Mouse (Mus musculus) heart, embryonic 13.5 days (tissue): Measurements from ENCODE around the gene Pam. TPM values are rescaled to one million over a fixed set of nuclear protein-coding genes. Genes with fewer than 3 reads are reported as not detected.
"Not testable (repeated sequence)": the region's sequence is repeated elsewhere in the genome, so short reads cannot be mapped to it uniquely, and the experiment has no call there.

Experiments
- ATAC-seq: fragments of 200-750 bp; cut with Nextera tagmentation; 2 replicates; pipeline ENCODE4 v1.8.0; 2017; ENCODE audit warnings: moderate TSS enrichment; ENCODE audit not compliant: insufficient number of reproducible peaks, low FRiP score, low TSS enrichment; ENCODE audit errors: extremely low read depth
- H3K27ac ChIP-seq: fragments of 300-500 bp; sonication (generic); replicated peaks from 2 replicates; pipeline ENCODE4 v1.5.1; 2015; ENCODE audit warnings: moderate library complexity, mild to moderate bottlenecking, inconsistent platforms
- H3K27me3 ChIP-seq: fragments of 300-500 bp; sonication (generic); replicated peaks from 2 replicates; pipeline ENCODE4 v1.6.1; 2015; ENCODE audit warnings: mild to moderate bottlenecking, inconsistent platforms
- H3K36me3 ChIP-seq: fragments of 300-500 bp; sonication (generic); 2 replicates; pipeline ENCODE4 v1.6.1; 2015; ENCODE audit warnings: mild to moderate bottlenecking, inconsistent platforms
- H3K4me1 ChIP-seq: fragments of 300-500 bp; sonication (generic); 2 replicates; pipeline ENCODE4 v1.6.1; 2015; ENCODE audit warnings: inconsistent platforms
- H3K4me2 ChIP-seq: fragments of 300-500 bp; sonication (generic); 2 replicates; pipeline ENCODE4 v1.6.1; 2015; ENCODE audit warnings: inconsistent platforms, mild to moderate bottlenecking, moderate library complexity
- H3K4me3 ChIP-seq: fragments of 300-500 bp; sonication (generic); 2 replicates; pipeline ENCODE4 v1.5.1; 2015; ENCODE audit warnings: moderate library complexity, mild to moderate bottlenecking, inconsistent platforms
- H3K9ac ChIP-seq: fragments of 300-500 bp; sonication (generic); 2 replicates; pipeline ENCODE4 v1.6.1; 2015; ENCODE audit warnings: inconsistent platforms, mild to moderate bottlenecking, moderate library complexity
- H3K9me3 ChIP-seq: fragments of 300-500 bp; sonication (generic); 2 replicates; pipeline ENCODE4 v1.6.1; 2016; ENCODE audit warnings: inconsistent platforms
- WGBS: fragments of 180-500 bp; shearing (Covaris S2); methylation state at CpG from one replicate; pipeline ENCODE4 v1.1.7; 2015; ENCODE audit warnings: mixed read lengths; 5-methylcytosine and 5-hydroxymethylcytosine counted together
- polyA plus RNA-seq: library from polyadenylated mRNA; unstranded; fragments of >200 nt; fragmentation: Nextera tagmentation; extraction: Ambion mirVana; gene quantifications from 2 replicates; pipeline ENCODE4 v1.2.1, GENCODE M21; 2015

Gene Pam
- polyA plus RNA-seq, 1 experiment from 2014 or later: 340 TPM

DNA sequence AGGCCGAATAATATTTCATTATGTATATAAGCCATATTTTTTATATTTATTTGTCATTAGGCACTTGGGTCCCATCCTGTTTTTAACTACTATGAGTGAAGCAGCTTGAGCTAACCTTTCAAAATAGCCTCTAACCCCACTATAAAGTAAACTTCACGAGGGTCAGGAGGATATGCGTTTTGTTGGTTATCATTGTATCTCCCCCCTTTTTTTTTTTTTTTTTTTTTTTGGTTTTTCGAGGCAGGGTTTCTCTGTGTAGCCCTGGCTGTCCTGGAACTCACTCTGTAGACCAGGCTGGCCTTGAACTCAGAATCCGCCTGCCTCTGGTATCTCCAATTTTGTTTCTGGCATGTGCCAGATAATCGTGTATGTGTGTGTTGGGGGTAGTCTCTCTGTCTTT lies 322.1 kb downstream of the Pam start:
- Histone ChIP-seq H3K27ac (no peak overlapping the region), H3K36me3 (peaks cover 16% of the 10 kb centered on the region; the same call in 1 of the 2 replicates), H3K9ac (no peak overlapping the region), H3K27me3 (no peaks in the 10 kb centered on the region), H3K4me1 (peaks cover 14% of the 10 kb centered on the region), H3K4me2 (no peak overlapping the region), H3K9me3 (no peaks in the 10 kb centered on the region), H3K4me3 (no peak overlapping the region)
- WGBS: 86% methylated on average over 6 of the region's 6 CpGs
- no peak for ATAC-seq

DNA sequence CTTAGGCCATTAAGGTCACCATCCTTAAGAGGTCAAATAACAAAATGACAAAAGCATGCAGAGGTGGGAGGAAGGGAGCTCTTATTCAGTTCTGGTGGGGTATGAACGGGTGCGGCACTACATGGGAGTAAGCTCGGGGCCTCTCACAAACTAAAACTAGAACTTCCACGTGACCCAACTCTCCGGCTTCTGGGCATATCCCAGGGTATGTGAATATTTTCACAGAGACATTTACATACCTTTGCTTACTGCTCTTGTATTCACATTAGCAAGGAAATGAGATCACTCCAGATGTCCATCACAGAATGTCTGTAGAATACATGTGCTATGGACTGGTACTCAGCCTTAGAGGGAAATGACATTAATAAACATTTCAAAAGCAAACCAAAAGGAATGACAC lies 323.7 kb downstream of the Pam start:
- H3K27ac ChIP-seq: no peak overlapping the region
- H3K27me3 ChIP-seq: no peaks in the 10 kb centered on the region
- H3K36me3 ChIP-seq: peaks cover 11% of the 10 kb centered on the region; the same call in 1 of the 2 replicates
- peak overlapping the region; percentile 71; the same call in 1 of the 2 replicates for H3K4me2 ChIP-seq
- H3K4me1 ChIP-seq: peaks cover 28% of the 10 kb centered on the region
- no peaks in the 10 kb centered on the region for H3K9me3 ChIP-seq
- no peak overlapping the region for H3K9ac ChIP-seq
- no peak for ATAC-seq
- H3K4me3 ChIP-seq: no peak overlapping the region
- 90% methylated on average over 5 of the region's 5 CpGs for WGBS

DNA sequence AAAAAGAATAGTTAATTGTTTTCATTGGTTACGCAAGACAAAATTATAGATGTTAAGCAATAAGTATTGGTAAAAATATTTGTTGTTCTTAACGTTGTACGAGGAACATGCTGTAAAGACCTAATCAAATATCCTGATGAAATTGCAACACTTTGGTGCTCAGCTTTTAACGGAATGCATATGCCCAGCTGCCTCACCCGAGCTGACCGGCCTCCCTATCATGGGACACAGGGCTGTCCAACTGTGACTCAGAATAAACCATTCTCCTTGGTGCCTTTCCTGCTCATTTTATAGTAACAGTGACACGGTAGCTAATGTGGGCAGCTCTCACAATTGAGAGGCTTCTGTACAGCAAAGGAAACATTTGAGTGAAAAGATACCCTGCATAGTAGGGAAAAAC lies 324.3 kb downstream of the Pam start:
- H3K9me3 ChIP-seq: no peaks in the 10 kb centered on the region
- peak overlapping the region; percentile 62; the same call in 1 of the 2 replicates for H3K9ac ChIP-seq
- WGBS: 49% methylated on average over 7 of the region's 7 CpGs
- ATAC-seq: no peak
- H3K4me3 ChIP-seq: peak overlapping the region; percentile 90
- peaks cover 5% of the 10 kb centered on the region; the same call in 1 of the 2 replicates for H3K36me3 ChIP-seq
- no peaks in the 10 kb centered on the region for H3K27me3 ChIP-seq
- H3K27ac ChIP-seq: peak overlapping the region; percentile 53; the same call in 1 of the 2 replicates
- H3K4me2 ChIP-seq: peak overlapping the region; percentile 71
- peaks cover 28% of the 10 kb centered on the region for H3K4me1 ChIP-seq

DNA sequence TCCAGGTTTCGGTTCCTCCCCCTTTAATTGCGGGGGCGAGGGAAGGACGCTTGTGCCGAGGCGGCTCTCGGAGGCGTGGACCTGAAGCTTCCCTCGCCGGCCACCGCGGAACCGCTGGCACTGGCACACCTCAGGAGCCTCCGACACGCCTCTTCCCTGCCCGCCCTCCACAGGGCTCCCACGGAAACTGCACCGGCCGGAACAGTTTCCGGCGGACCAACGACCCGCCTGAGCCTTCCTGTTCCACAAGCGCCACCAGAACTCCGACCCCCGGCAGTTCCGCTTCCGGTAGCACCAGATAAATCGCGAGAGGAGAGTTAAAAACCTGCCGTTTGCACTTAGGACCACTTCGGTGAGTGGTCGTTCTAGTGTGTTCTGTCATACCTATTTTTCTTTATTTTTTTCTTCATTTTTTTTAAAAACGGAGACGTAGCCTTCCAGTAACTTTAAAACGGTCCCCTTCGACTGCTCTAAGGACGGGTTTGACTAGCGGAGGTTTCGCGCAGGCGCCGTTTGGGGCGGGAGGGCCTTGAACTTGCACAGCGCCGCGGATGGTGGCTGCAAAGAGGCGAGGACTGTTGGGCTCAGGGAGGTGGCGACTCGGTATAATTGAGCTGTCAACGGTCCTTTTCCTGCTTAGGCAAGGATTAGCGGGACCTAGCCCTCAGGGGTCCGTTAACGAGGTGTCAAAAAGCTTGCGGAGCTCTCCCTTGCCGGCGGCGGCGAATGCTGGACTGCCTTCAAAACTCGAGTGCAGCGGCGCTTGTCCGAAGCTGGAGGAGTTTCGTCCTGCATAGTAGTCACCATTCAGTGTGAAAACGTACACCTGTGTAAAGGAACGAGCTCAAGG lies 325.3 kb downstream of the Pam start, which contains the start of the genes Gin1 and Ppip5k2:
Gin1 (plus strand) TSS at position 269 of the 850 bp plus-strand sequence.
Ppip5k2 (minus strand) TSS at position 508 of the 850 bp plus-strand sequence.
- Histone ChIP-seq H3K4me2 (peak within 1 kb of the TSS; percentile 71), H3K27me3 (no peaks in the 10 kb centered on the region), H3K9me3 (no peaks in the 10 kb centered on the region), H3K4me3 (peak within 1 kb of the TSS; percentile 90), H3K9ac (peak within 1 kb of the TSS; percentile 95), H3K27ac (peak within 1 kb of the TSS; percentile 94), H3K36me3 (no peaks in the 10 kb centered on the region), H3K4me1 (peaks cover 31% of the 10 kb centered on the region)
- ATAC-seq: peak; percentile 92
- under 1% methylated on average over 66 of the region's 66 CpGs for WGBS

DNA sequence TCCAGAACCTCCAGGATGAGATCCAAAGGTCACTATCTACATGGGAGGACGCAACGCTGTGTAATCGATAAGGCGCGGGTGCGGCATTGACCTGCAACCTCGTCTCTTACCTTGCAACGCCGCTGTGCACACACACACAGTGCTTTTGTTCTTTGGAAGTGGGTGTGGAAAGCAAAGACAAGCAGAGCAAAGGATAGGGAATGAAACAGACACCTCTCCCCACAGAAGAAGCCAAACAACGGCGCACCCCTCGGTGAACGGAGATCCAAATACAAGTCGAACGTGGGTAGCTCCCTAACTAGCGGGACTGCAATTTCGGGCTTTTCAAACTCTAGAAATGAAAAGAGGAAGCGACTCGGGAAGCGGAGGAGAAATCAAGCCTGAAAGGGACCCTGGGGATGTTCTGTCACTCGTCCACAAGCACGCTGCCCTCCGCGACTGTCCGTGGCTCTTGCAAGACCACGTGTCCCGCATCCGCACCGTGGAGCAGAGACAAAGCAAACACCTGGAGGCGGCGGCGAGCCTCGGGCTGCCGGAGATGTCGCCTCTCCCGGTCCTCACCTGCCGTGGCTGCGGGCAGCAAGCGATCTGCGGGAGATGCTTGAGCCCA lies 326.0 kb downstream of the Pam start:
- H3K4me3 ChIP-seq: peak overlapping the region; percentile 90

DNA sequence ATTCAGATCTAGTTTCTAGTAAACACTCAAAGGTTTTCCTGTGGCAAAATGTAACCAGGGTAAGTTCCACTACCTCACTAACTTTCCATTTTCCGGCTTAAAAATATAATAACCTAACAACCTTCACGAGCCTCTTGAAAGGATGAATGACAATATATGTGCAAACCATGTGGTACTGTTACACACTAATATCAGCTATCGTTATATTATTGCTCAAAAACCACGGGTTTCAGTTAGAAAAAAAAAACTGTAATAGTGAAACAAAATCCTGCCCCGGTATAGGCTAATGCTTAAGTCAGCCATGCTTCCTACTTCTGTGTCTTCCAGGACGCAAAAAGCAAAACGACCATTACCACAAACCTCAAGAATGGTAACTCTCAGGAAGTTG lies 326.5 kb downstream of the Pam start:
- peak overlapping the region; percentile 94 for H3K27ac ChIP-seq
- WGBS: 8% methylated on average over 7 of the region's 7 CpGs
- H3K4me3 ChIP-seq: peak overlapping the region; percentile 90
- H3K9me3 ChIP-seq: no peaks in the 10 kb centered on the region
- H3K27me3 ChIP-seq: no peaks in the 10 kb centered on the region
- no peak for ATAC-seq
- H3K4me1 ChIP-seq: peaks cover 31% of the 10 kb centered on the region
- peak overlapping the region; percentile 95 for H3K9ac ChIP-seq
- H3K4me2 ChIP-seq: peak overlapping the region; percentile 71
- H3K36me3 ChIP-seq: peaks cover 3% of the 10 kb centered on the region; the same call in 1 of the 2 replicates

More for the DNA sequence above, 326.0 kb downstream of the Pam start:
- Histone ChIP-seq H3K4me1 (peaks cover 31% of the 10 kb centered on the region), H3K36me3 (no peaks in the 10 kb centered on the region), H3K4me2 (peak overlapping the region; percentile 71), H3K27ac (peak overlapping the region; percentile 94), H3K9ac (peak overlapping the region; percentile 95), H3K27me3 (no peaks in the 10 kb centered on the region), H3K9me3 (no peaks in the 10 kb centered on the region)
- WGBS: under 1% methylated on average over 40 of the region's 40 CpGs
- ATAC-seq: peak; percentile 28; the same call in 1 of the 2 replicates

DNA sequence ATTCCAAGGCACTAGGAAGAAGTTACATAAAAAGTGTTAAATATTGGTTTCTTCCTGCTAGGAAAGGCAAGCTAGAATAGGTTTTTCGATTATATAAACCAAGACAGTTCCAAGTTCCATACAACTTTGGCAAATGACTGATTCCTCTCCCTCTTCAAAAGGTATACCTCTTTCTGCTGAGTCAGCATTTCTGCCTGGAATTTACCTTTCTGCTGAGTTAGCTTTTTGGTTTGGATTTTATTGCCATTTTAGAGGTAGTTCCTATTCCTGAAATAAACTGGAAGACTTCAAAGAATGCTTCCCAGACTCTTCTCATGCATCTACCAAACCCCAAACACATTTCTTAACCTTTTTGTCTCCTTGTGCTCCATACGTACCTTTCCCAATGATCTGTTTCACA lies 327.4 kb downstream of the Pam start:
- Histone ChIP-seq H3K4me1 (peaks cover 31% of the 10 kb centered on the region), H3K4me3 (peak overlapping the region; percentile 90), H3K27ac (no peak overlapping the region), H3K9me3 (no peaks in the 10 kb centered on the region), H3K9ac (peak overlapping the region; percentile 4; the same call in 1 of the 2 replicates), H3K27me3 (no peaks in the 10 kb centered on the region), H3K4me2 (peak overlapping the region; percentile 71), H3K36me3 (peaks cover 6% of the 10 kb centered on the region; the same call in 1 of the 2 replicates)
- 68% methylated on average over 2 of the region's 2 CpGs for WGBS
- no peak for ATAC-seq

DNA sequence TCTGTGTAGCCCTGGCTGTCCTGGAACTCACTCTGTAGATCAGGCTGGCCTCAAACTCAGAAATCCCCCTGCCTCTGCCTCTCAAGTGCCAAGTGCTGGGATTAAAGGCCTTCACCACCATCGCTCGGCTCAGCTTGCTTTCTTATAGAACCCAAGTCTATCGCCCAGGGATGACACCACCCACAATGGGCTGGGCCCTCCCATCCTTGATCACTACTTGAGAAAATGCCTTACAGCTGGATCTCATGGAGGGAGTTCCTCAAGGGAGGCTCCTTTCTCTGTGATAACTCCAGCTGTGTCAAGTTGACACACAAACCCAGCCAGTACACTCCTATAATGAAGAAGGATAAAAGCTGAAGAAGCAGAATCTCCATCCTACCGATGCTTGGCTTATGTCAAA lies 329.7 kb downstream of the Pam start:
- not testable (repeated sequence) for H3K4me2 ChIP-seq, H3K27ac ChIP-seq, ATAC-seq, H3K4me3 ChIP-seq, H3K36me3 ChIP-seq, H3K9ac ChIP-seq, H3K9me3 ChIP-seq, H3K27me3 ChIP-seq
- 71% methylated on average over 4 of the region's 4 CpGs for WGBS
- H3K4me1 ChIP-seq: peaks cover 29% of the 10 kb centered on the region

DNA sequence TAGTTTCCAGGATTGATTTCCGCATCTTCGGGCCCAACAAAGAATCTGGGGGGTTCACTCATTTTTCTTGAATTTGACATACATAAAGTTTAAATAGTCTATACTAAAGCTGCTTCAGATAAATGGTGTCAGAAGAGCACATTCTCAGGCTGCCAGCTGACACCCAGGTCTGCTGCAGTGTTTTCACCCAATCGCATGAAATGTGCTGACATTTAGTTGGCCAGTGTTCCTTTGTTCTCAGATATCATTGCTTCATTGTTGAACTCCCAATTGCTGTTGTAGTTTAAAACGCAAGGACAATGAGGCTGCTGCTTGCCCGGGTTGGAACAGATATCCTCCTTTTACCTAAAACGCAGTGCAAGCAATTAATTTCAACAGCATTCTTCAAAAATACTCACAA lies 334.0 kb downstream of the Pam start:
- H3K4me1 ChIP-seq: peaks cover 19% of the 10 kb centered on the region; the same call in 1 of the 2 replicates
- peak overlapping the region; percentile 63 for H3K4me2 ChIP-seq
- no peaks in the 10 kb centered on the region for H3K9me3 ChIP-seq
- 46% methylated on average over 6 of the region's 6 CpGs for WGBS
- peak overlapping the region; percentile 86 for H3K27ac ChIP-seq
- no peak for ATAC-seq
- H3K36me3 ChIP-seq: peaks cover 14% of the 10 kb centered on the region
- peak overlapping the region; percentile 58; the same call in 1 of the 2 replicates for H3K9ac ChIP-seq
- H3K4me3 ChIP-seq: peak overlapping the region; percentile 34
- H3K27me3 ChIP-seq: no peaks in the 10 kb centered on the region

DNA sequence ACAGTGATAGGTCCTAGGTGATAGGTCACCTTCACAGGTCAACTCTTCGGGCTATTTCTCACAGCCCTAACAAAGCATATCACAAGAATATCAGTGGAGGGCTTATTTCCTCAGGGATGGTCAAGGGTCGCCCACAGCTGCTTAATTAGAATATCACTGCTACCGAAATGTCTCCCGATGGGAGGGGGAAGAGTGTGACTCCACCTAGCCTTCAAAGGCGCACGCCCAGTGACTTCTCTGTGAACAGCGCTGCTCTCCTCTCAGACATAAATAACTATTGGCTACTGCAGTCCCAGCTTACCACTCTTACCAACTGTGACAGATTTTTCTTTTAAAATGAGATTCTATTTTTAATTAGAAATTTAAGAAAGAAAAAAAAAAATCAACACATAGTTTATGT lies 334.8 kb downstream of the Pam start:
- Histone ChIP-seq H3K27me3 (no peaks in the 10 kb centered on the region), H3K27ac (peak overlapping the region; percentile 86), H3K4me3 (peak overlapping the region; percentile 34), H3K4me1 (peaks cover 19% of the 10 kb centered on the region; the same call in 1 of the 2 replicates), H3K9ac (no peak overlapping the region), H3K4me2 (peak overlapping the region; percentile 63), H3K9me3 (no peaks in the 10 kb centered on the region), H3K36me3 (peaks cover 17% of the 10 kb centered on the region)
- 32% methylated on average over 7 of the region's 7 CpGs for WGBS
- no peak for ATAC-seq

DNA sequence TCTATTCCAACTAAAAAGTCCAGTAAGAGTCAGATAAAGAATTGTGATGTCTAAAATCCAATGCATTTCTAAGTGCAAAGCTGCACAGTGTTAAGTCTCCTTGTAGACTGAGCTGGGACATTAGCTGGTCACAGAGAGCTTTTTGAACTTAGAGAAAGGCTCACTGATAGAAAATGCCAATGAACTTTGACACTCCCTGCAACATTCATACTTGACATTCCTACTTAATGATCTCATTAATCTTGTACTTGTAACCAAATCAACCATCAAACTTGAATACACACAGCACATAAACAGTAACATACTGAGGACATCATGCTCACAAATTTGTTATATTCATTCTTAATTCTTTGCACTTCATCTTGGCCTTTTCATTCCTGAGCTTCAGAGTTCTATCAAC lies 335.6 kb downstream of the Pam start:
- H3K27ac ChIP-seq: 0 out of 2 replicates have a peak overlapping the region, but pooled peaks have one; percentile 16
- H3K4me1 ChIP-seq: peaks cover 17% of the 10 kb centered on the region; the same call in 1 of the 2 replicates
- H3K4me2 ChIP-seq: peak overlapping the region; percentile 63
- no peak for ATAC-seq
- no peak overlapping the region for H3K9ac ChIP-seq
- H3K36me3 ChIP-seq: peaks cover 25% of the 10 kb centered on the region
- H3K27me3 ChIP-seq: no peaks in the 10 kb centered on the region
- H3K4me3 ChIP-seq: no peak overlapping the region
- H3K9me3 ChIP-seq: no peaks in the 10 kb centered on the region
